Mouse (Mus musculus) limb, embryonic 12.5 days (tissue): ENCODE results near the gene Ywhab. TPM values are rescaled to one million over a fixed set of nuclear protein-coding genes. Genes with fewer than 3 reads are reported as not detected.

Source experiments
- ATAC-seq: fragments of 200-750 bp; cut with Nextera tagmentation; 2 replicates; pipeline ENCODE4 v1.8.0; 2017; ENCODE audit warnings: low read depth, moderate TSS enrichment; ENCODE audit not compliant: insufficient number of reproducible peaks, insufficient read depth, low FRiP score, low TSS enrichment
- H3K27ac ChIP-seq: fragments of 300-500 bp; sonication (generic); 2 replicates; pipeline ENCODE4 v1.5.1; 2016; ENCODE audit warnings: mild to moderate bottlenecking, moderate library complexity
- H3K27me3 ChIP-seq: fragments of 300-500 bp; sonication (generic); 2 replicates; pipeline ENCODE4 v1.6.1; 2016; ENCODE audit warnings: mild to moderate bottlenecking, moderate library complexity
- H3K36me3 ChIP-seq: fragments of 300-500 bp; sonication (generic); 2 replicates; pipeline ENCODE4 v1.6.1; 2016; ENCODE audit warnings: mild to moderate bottlenecking, moderate library complexity
- H3K4me1 ChIP-seq: fragments of 300-500 bp; sonication (generic); replicated peaks from 2 replicates; pipeline ENCODE4 v1.6.1; 2016
- H3K4me2 ChIP-seq: fragments of 300-500 bp; sonication (generic); 2 replicates; pipeline ENCODE4 v1.6.1; 2016; ENCODE audit warnings: mild to moderate bottlenecking, moderate library complexity
- H3K4me3 ChIP-seq: fragments of 300-500 bp; sonication (generic); replicated peaks from 2 replicates; pipeline ENCODE4 v1.5.1; 2016; ENCODE audit warnings: mild to moderate bottlenecking
- H3K9ac ChIP-seq: fragments of 300-500 bp; sonication (generic); replicated peaks from 2 replicates; pipeline ENCODE4 v1.6.1; 2016; ENCODE audit warnings: mild to moderate bottlenecking, moderate library complexity
- H3K9me3 ChIP-seq: fragments of 300-500 bp; sonication (generic); 2 replicates; pipeline ENCODE4 v1.6.1; 2016; ENCODE audit warnings: mild to moderate bottlenecking, moderate library complexity
- WGBS: fragments of 180-500 bp; shearing (Covaris S2); methylation state at CpG from one replicate; pipeline ENCODE4 v1.1.7; 2016; 5-methylcytosine and 5-hydroxymethylcytosine counted together
- polyA plus RNA-seq: library from polyadenylated mRNA; unstranded; fragments of >200 nt; fragmentation: Nextera tagmentation; extraction: Ambion mirVana; gene quantifications from 2 replicates; pipeline ENCODE4 v1.2.1, GENCODE M21; 2016

Ywhab gene
- polyA plus RNA-seq, 1 experiment from 2014 or later = 315 TPM

- no peak overlapping the region for H3K4me3 ChIP-seq
- no peak overlapping the region for H3K4me2 ChIP-seq
- H3K27ac ChIP-seq = no peak overlapping the region
- H3K36me3 ChIP-seq = peaks cover 31% of the 10 kb centered on the region
- no peak overlapping the region for H3K9ac ChIP-seq
- no peaks in the 10 kb centered on the region for H3K9me3 ChIP-seq
- 91% methylated on average over 6 of the region's 6 CpGs for WGBS
- ATAC-seq = no peak
- peaks cover 17% of the 10 kb centered on the region for H3K4me1 ChIP-seq
- H3K27me3 ChIP-seq = no peaks in the 10 kb centered on the region
Observed at GRCm38 (mm10) chr2:164009227-164009626, 14.5 kb downstream of the Ywhab start.

- Histone ChIP-seq H3K27ac (no peak overlapping the region), H3K4me2 (no peak overlapping the region), H3K27me3 (no peaks in the 10 kb centered on the region), H3K36me3 (peaks cover 43% of the 10 kb centered on the region), H3K9ac (no peak overlapping the region), H3K4me3 (no peak overlapping the region), H3K9me3 (no peaks in the 10 kb centered on the region), H3K4me1 (peaks cover 10% of the 10 kb centered on the region)
- 79% methylated on average over 5 of the region's 5 CpGs for WGBS
- ATAC-seq = no peak
Observed at GRCm38 (mm10) chr2:164010496-164010895, 15.7 kb downstream of the Ywhab start.

GRCm38 (mm10) chr2:164010944-164011343 is 16.2 kb downstream of the Ywhab start:
- Histone ChIP-seq H3K27me3 (no peaks in the 10 kb centered on the region), H3K36me3 (peaks cover 48% of the 10 kb centered on the region), H3K4me3 (no peak overlapping the region), H3K4me1 (peaks cover 7% of the 10 kb centered on the region), H3K27ac (no peak overlapping the region), H3K4me2 (no peak overlapping the region), H3K9ac (no peak overlapping the region), H3K9me3 (no peaks in the 10 kb centered on the region)
- no peak for ATAC-seq
- WGBS = 87% methylated on average over 3 of the region's 3 CpGs

- no peak overlapping the region for H3K27ac ChIP-seq
- H3K36me3 ChIP-seq = peaks cover 92% of the 10 kb centered on the region
- no peaks in the 10 kb centered on the region for H3K4me1 ChIP-seq
- H3K9me3 ChIP-seq = no peaks in the 10 kb centered on the region
- H3K4me3 ChIP-seq = no peak overlapping the region
- no peak overlapping the region for H3K9ac ChIP-seq
- H3K4me2 ChIP-seq = no peak overlapping the region
- no peak for ATAC-seq
- H3K27me3 ChIP-seq = no peaks in the 10 kb centered on the region
- 95% methylated on average over 16 of the region's 16 CpGs for WGBS
Observed at GRCm38 (mm10) chr2:164015304-164015703, 20.5 kb downstream of the Ywhab start.

GRCm38 (mm10) chr2:164018910-164019309 is 24.1 kb downstream of the Ywhab start:
- no peak overlapping the region for H3K9ac ChIP-seq
- no peaks in the 10 kb centered on the region for H3K9me3 ChIP-seq
- H3K4me3 ChIP-seq = no peak overlapping the region
- no peak overlapping the region for H3K27ac ChIP-seq
- ATAC-seq = no peak
- H3K36me3 ChIP-seq = peaks cover 65% of the 10 kb centered on the region
- no peaks in the 10 kb centered on the region for H3K27me3 ChIP-seq
- 90% methylated on average over 3 of the region's 3 CpGs for WGBS
- no peak overlapping the region for H3K4me2 ChIP-seq
- no peaks in the 10 kb centered on the region for H3K4me1 ChIP-seq

DNA sequence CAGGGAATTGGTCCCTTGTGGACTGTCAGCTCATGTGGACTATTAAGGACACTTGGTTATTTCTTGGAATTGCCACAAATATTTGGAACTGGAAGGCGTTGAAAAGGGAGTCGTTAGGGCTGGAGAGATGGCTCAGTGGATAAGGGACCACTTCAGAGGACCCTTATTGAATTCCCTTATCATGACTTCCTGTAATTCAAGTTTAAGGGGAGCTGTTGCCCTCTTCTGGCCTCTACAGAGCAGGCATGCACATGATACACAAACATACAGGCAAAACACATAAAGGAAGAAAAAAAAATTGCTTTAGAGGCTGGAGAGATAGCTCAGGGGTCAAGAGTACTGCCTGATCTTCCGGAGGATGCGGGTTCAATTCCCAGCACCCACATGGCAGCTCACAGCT is 25.2 kb downstream of the Ywhab start:
- Histone ChIP-seq H3K27me3 (no peaks in the 10 kb centered on the region), H3K4me1 (no peaks in the 10 kb centered on the region), H3K36me3 (peaks cover 54% of the 10 kb centered on the region), H3K4me2 (no peak overlapping the region), H3K9ac (no peak overlapping the region), H3K27ac (no peak overlapping the region), H3K4me3 (no peak overlapping the region), H3K9me3 (no peaks in the 10 kb centered on the region)
- 92% methylated on average over 4 of the region's 4 CpGs for WGBS
- no peak for ATAC-seq

GRCm38 (mm10) chr2:164022104-164022503 is 27.3 kb downstream of the Ywhab start:
- no peak overlapping the region for H3K27ac ChIP-seq
- H3K9me3 ChIP-seq = no peaks in the 10 kb centered on the region
- H3K36me3 ChIP-seq = peaks cover 33% of the 10 kb centered on the region
- no peak overlapping the region for H3K4me2 ChIP-seq
- 63% methylated on average over 2 of the region's 2 CpGs for WGBS
- H3K4me1 ChIP-seq = no peaks in the 10 kb centered on the region
- no peaks in the 10 kb centered on the region for H3K27me3 ChIP-seq
- no peak overlapping the region for H3K4me3 ChIP-seq
- no peak for ATAC-seq
- no peak overlapping the region for H3K9ac ChIP-seq

- H3K4me2 ChIP-seq = no peak within 1 kb of the TSS
- H3K4me1 ChIP-seq = no peaks in the 10 kb centered on the region
- no peaks in the 10 kb centered on the region for H3K27me3 ChIP-seq
- H3K4me3 ChIP-seq = no peak within 1 kb of the TSS
- H3K36me3 ChIP-seq = peaks cover 2% of the 10 kb centered on the region; the same call in 1 of the 2 replicates
- WGBS = 80% methylated on average over 16 of the region's 16 CpGs
- ATAC-seq = no peak
- H3K9me3 ChIP-seq = no peaks in the 10 kb centered on the region
- no peak within 1 kb of the TSS for H3K27ac ChIP-seq
- no peak within 1 kb of the TSS for H3K9ac ChIP-seq
Observed at GRCm38 (mm10) chr2:164025150-164025549, 30.4 kb downstream of the Ywhab start, which contains the start of gene Pabpc1l. Gene Pabpc1l (plus strand): TSS chr2:164025450.

GRCm38 (mm10) chr2:164031147-164031546 is 36.4 kb downstream of the Ywhab start:
- H3K9me3 ChIP-seq = 0 out of 2 replicates have a peak, but pooled peaks cover 3% of the 10 kb centered on the region
- H3K9ac ChIP-seq = no peak overlapping the region
- 73% methylated on average over 10 of the region's 10 CpGs for WGBS
- no peaks in the 10 kb centered on the region for H3K4me1 ChIP-seq
- no peaks in the 10 kb centered on the region for H3K36me3 ChIP-seq
- H3K27ac ChIP-seq = no peak overlapping the region
- H3K4me2 ChIP-seq = no peak overlapping the region
- no peak overlapping the region for H3K4me3 ChIP-seq
- ATAC-seq = no peak
- H3K27me3 ChIP-seq = no peaks in the 10 kb centered on the region

GRCm38 (mm10) chr2:164032973-164033372 is 38.2 kb downstream of the Ywhab start:
- Histone ChIP-seq H3K4me1 (0 out of 2 replicates have a peak, but pooled peaks cover 4% of the 10 kb centered on the region), H3K36me3 (no peaks in the 10 kb centered on the region), H3K9me3 (0 out of 2 replicates have a peak, but pooled peaks cover 3% of the 10 kb centered on the region), H3K4me3 (no peak overlapping the region), H3K9ac (no peak overlapping the region), H3K27ac (no peak overlapping the region), H3K4me2 (no peak overlapping the region), H3K27me3 (no peaks in the 10 kb centered on the region)
- no peak for ATAC-seq
- 83% methylated on average over 3 of the region's 3 CpGs for WGBS

- Histone ChIP-seq H3K9me3 (0 out of 2 replicates have a peak, but pooled peaks cover 3% of the 10 kb centered on the region), H3K27me3 (no peaks in the 10 kb centered on the region), H3K4me2 (no peak overlapping the region), H3K4me1 (0 out of 2 replicates have a peak, but pooled peaks cover 4% of the 10 kb centered on the region), H3K27ac (0 out of 2 replicates have a peak overlapping the region, but pooled peaks have one; percentile 12), H3K9ac (no peak overlapping the region), H3K36me3 (no peaks in the 10 kb centered on the region), H3K4me3 (no peak overlapping the region)
- 45% methylated on average over 10 of the region's 10 CpGs for WGBS
- ATAC-seq = peak; percentile 85
Observed at GRCm38 (mm10) chr2:164036520-164037019, 41.8 kb downstream of the Ywhab start.

DNA sequence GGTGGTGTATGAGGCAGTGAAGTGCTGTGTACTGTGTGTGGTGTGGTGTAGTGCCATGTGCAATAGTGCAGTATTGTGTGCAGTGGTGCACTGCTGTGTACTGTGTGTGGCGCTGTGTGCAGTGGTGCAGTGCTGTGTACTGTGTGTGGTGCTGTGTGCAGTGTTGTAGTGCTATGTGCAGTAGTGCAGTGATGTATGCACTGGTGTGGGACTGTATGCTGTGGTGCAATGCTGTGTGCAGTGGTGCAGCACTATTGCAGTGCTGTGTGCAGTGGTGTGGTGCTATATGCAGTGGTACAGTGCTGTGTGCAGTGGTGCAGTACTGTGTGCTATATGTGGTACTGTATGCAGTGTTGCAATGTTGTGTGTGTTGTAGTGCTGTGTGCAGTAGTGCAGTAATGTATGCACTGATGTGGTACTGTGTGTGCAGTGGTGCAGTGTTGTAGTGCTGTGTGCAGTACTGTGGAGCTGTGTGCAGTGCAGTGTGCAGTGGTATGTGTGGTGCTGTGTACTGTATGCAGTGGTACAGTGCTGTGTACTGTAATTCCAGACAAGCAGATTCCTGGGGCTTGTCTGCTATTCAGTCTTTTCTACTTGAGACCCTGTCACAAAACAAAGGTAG is 43.8 kb downstream of the Ywhab start:
- WGBS = 85% methylated on average over 1 of the region's 1 CpGs
- Histone ChIP-seq H3K4me1 (0 out of 2 replicates have a peak, but pooled peaks cover 4% of the 10 kb centered on the region), H3K36me3 (no peaks in the 10 kb centered on the region), H3K9me3 (no peaks in the 10 kb centered on the region), H3K4me2 (no peak overlapping the region), H3K27me3 (no peaks in the 10 kb centered on the region), H3K9ac (no peak overlapping the region), H3K4me3 (no peak overlapping the region), H3K27ac (no peak overlapping the region)
- ATAC-seq = no peak
